Mouse (Mus musculus): Measurements from ENCODE around the gene Nav2. TPM values are rescaled to one million over a fixed set of nuclear protein-coding genes. Genes with fewer than 3 reads are reported as not detected.

Nav2 gene
- total and polyA plus RNA-seq, 3 experiments, result under 0.01 TPM; not detected in 2

DNA sequence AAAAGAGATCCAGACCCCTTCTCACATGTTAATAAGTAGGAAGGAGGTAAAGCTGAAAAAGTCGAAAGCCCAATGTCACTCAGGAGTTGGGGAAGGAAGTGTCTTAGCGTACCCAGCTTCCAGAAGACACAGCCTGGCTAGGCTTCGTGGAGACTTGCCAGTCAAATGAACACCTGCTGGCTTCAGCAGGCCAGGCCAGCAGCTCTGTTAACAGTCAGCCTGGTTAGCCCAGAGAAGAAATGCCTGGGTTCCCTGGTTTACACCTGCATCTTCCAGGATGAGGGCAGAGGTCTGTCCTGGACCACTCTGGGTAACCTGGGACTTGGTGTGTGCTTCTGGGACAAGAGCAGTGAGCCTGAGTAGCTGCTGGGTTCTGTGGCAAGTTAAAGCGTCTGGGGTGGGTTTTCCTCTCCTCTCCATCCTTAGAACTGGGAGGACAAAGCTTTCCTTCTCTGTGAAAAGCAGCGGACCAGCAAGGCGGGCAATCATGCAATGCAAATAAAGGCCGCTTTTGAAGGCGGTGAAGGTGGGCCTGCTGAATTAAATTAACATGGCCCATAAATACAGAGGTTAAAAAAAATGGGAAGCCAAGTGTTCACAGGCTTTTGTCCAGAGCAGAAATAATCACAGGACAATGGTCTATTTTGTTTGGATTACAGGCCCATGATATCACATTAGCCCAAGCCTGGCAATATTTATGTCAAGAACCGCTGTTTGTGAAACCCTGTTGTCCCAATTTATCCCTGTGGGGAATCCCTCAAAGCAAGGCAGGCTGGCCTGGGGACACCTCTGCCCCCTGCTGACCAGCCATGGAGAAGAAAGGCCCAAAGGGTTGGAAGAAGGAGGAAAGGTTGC is 157.3 kb downstream of the Nav2 start:
- H3K4me3 ChIP-seq (replicated peaks in 1 of 3; ENCODE audit: low read depth in 2 of 3, low read length in 2 of 3, poor library complexity in 1 of 3), result no peak overlapping the region
- dilution Hi-C loops (cut with MboI; ENCODE audit: extremely low pct_ligation_motif_present, extremely low pct_unique_long_range_greater_than_20kb, low sequenced_read_pairs), result no loop called here
- no peak overlapping the region for H3K9ac ChIP-seq (ENCODE audit: insufficient read depth, low read depth)
- peaks cover 86% of the 10 kb centered on the region for H3K27me3 ChIP-seq (replicated peaks)
- no peak overlapping the region for H3K27ac ChIP-seq (ENCODE audit: insufficient read depth, low read depth)
- no peaks in the 10 kb centered on the region for H3K36me3 ChIP-seq (replicated peaks in 1 of 2; ENCODE audit: control insufficient read depth in 1 of 2, insufficient read depth in 1 of 2, low read length in 1 of 2)
- H3K4me1 ChIP-seq (ENCODE audit: control insufficient read depth in 1 of 2, insufficient read depth in 2 of 2), result no peaks in the 10 kb centered on the region
- H3K79me2 ChIP-seq (replicated peaks; ENCODE audit: control insufficient read depth, extremely low read depth, insufficient read depth, poor library complexity, severe bottlenecking), result no peaks in the 10 kb centered on the region
- DNase-seq (ENCODE audit: extremely low read depth), result no peak
- in situ Hi-C loops (cut with MboI; ENCODE audit: low pct_ligation_motif_present, low pct_unique_long_range_greater_than_20kb, low sequenced_read_pairs), result no loop called here
- TF ChIP-seq CTCF (conservative IDR thresholded peaks at IDR 0.05 in 1 of 2, IDR thresholded peaks at IDR 0.05 in 1 of 2; ENCODE audit: low read depth in 2 of 2, low read length in 2 of 2) (peak in 1 of 2 experiments; percentile 27; a peak in 2 of 4 replicates), SMC3 (IDR thresholded peaks at IDR 0.05; ENCODE audit: low read depth, low read length) (0 out of 2 replicates have a peak, but pooled peaks have one; percentile 25), ZKSCAN1 (IDR thresholded peaks at IDR 0.05; ENCODE audit: borderline replicate concordance, low read depth, low read length) (no peak)
- H3K4me2 ChIP-seq (ENCODE audit: insufficient read depth, low read depth, poor library complexity, severe bottlenecking), result no peak overlapping the region
- no peaks in the 10 kb centered on the region for H3K9me3 ChIP-seq (replicated peaks; ENCODE audit: low read length)

DNA sequence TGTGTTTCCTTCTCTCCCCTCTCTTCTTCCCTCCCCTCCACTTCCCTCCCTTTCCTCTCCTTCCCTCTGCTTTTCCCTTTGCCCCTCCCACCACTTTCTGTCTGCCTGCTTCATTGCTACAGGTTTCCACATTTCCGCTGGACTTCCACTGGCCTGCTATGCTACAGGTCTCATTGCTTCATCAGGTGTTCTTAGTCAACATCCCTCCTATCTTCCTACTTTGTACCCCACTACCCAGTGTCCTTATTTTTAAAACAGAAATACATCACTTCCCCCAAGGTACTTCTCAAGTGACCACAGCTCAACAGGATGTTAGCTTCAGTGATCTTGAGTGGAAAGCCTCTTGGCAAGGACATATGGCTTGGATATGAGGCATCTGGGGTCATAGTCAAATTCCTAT is 158.3 kb downstream of the Nav2 start:
- dilution Hi-C loops (cut with MboI; ENCODE audit: extremely low pct_ligation_motif_present, extremely low pct_unique_long_range_greater_than_20kb, low sequenced_read_pairs) (no loop called here), in situ Hi-C loops (cut with MboI; ENCODE audit: low pct_ligation_motif_present, low pct_unique_long_range_greater_than_20kb, low sequenced_read_pairs) (no loop called here)
- Histone ChIP-seq H3K36me3 (replicated peaks in 1 of 2; ENCODE audit: control insufficient read depth in 1 of 2, insufficient read depth in 1 of 2, low read length in 1 of 2) (no peaks in the 10 kb centered on the region), H3K79me2 (replicated peaks; ENCODE audit: control insufficient read depth, extremely low read depth, insufficient read depth, poor library complexity, severe bottlenecking) (no peaks in the 10 kb centered on the region), H3K9ac (ENCODE audit: insufficient read depth, low read depth) (no peak overlapping the region), H3K4me1 (ENCODE audit: control insufficient read depth in 1 of 2, insufficient read depth in 2 of 2) (no peaks in the 10 kb centered on the region), H3K27me3 (replicated peaks) (peaks cover 87% of the 10 kb centered on the region), H3K9me3 (replicated peaks; ENCODE audit: low read length) (no peaks in the 10 kb centered on the region), H3K4me2 (ENCODE audit: insufficient read depth, low read depth, poor library complexity, severe bottlenecking) (no peak overlapping the region), H3K27ac (ENCODE audit: insufficient read depth, low read depth) (no peak overlapping the region), H3K4me3 (replicated peaks in 1 of 3; ENCODE audit: low read depth in 2 of 3, low read length in 2 of 3, poor library complexity in 1 of 3) (no peak overlapping the region)
- TF ChIP-seq POLR2AphosphoS2 (IDR thresholded peaks at IDR 0.05; ENCODE audit: low read depth, low read length), result no peak
- TF ChIP-seq PAX5 (IDR thresholded peaks at IDR 0.05; ENCODE audit: low read length), result no peak
- no peak for TF ChIP-seq SMC3 (IDR thresholded peaks at IDR 0.05; ENCODE audit: low read depth, low read length)
- no peak for TF ChIP-seq ELF1 (IDR thresholded peaks at IDR 0.05; ENCODE audit: low read depth, low read length)
- no peak for TF ChIP-seq NRF1 (IDR thresholded peaks at IDR 0.05; ENCODE audit: low read depth, low read length)
- TF ChIP-seq ZNF384 (IDR thresholded peaks at IDR 0.05; ENCODE audit: low read depth, low read length), result no peak
- DNase-seq (ENCODE audit: extremely low read depth), result no peak

DNA sequence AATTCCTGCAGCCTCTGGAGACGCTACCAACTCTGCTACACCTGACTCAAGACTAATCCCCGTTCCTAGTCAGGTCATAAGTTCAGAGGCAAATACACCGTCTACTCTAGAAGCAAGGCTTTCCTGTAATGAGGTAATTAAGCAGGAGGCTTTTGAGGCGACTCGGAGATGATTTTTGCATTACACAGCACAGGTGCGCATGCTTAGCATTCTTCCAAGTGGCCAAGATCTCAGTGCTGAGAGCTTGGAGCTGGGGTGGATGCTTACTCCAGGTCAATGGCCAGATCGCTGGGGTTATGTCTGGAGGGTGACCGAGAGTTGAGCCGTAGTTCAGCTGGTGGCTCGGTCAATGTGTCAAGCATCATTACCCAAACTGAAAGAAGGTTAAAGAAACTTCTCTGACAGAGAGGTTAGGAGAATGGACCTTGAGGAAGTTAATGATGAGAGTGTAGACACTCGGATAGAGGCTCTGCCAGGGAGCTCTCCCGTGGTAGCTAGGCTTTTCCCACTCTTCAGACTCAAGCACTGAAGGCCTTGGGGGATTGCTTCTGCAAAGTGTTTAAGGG is 161.0 kb downstream of the Nav2 start:
- no peak for TF ChIP-seq ELF1 (IDR thresholded peaks at IDR 0.05; ENCODE audit: low read depth, low read length)
- TF ChIP-seq PAX5 (IDR thresholded peaks at IDR 0.05; ENCODE audit: low read length), result no peak
- TF ChIP-seq ZKSCAN1 (IDR thresholded peaks at IDR 0.05; ENCODE audit: borderline replicate concordance, low read depth, low read length), result no peak
- no peak for TF ChIP-seq USF2 (conservative IDR thresholded peaks at IDR 0.05; ENCODE audit: low read depth, low read length)
- no peak for TF ChIP-seq TCF12 (IDR thresholded peaks at IDR 0.05; ENCODE audit: low read depth, low read length)
- Histone ChIP-seq H3K27ac (ENCODE audit: insufficient read depth, low read depth) (no peak overlapping the region), H3K4me2 (ENCODE audit: insufficient read depth, low read depth, poor library complexity, severe bottlenecking) (no peak overlapping the region), H3K4me1 (ENCODE audit: control insufficient read depth in 1 of 2, insufficient read depth in 2 of 2) (no peaks in the 10 kb centered on the region), H3K4me3 (replicated peaks in 1 of 3; ENCODE audit: low read depth in 2 of 3, low read length in 2 of 3, poor library complexity in 1 of 3) (no peak overlapping the region), H3K9ac (ENCODE audit: insufficient read depth, low read depth) (no peak overlapping the region), H3K36me3 (replicated peaks in 1 of 2; ENCODE audit: control insufficient read depth in 1 of 2, insufficient read depth in 1 of 2, low read length in 1 of 2) (no peaks in the 10 kb centered on the region), H3K9me3 (replicated peaks; ENCODE audit: low read length) (no peaks in the 10 kb centered on the region), H3K27me3 (replicated peaks) (peaks cover 83% of the 10 kb centered on the region), H3K79me2 (replicated peaks; ENCODE audit: control insufficient read depth, extremely low read depth, insufficient read depth, poor library complexity, severe bottlenecking) (no peaks in the 10 kb centered on the region)
- no peak for DNase-seq (ENCODE audit: extremely low read depth)
- in situ Hi-C loops (cut with MboI; ENCODE audit: low pct_ligation_motif_present, low pct_unique_long_range_greater_than_20kb, low sequenced_read_pairs), result no loop called here
- dilution Hi-C loops (cut with MboI; ENCODE audit: extremely low pct_ligation_motif_present, extremely low pct_unique_long_range_greater_than_20kb, low sequenced_read_pairs), result no loop called here
